Mouse (Mus musculus) liver (tissue): ENCODE measurements around the gene Ell2.

Experiments used
- DNase-seq: peaks from one replicate; pipeline ENCODE4 v3.0.0-alpha.2; 2020; ENCODE audit warnings: mixed read lengths

Ell2 gene

GRCm38 (mm10) chr13:75770744-75771143, 64.2 kb downstream of the Ell2 start:
- no peak for DNase-seq

- DNase-seq = peak; percentile 48
Observed at GRCm38 (mm10) chr13:75771404-75771803, 64.8 kb downstream of the Ell2 start.

GRCm38 (mm10) chr13:75771984-75772730, 65.6 kb downstream of the Ell2 start:
- DNase-seq = no peak

GRCm38 (mm10) chr13:75775961-75776360, 69.4 kb downstream of the Ell2 start:
- DNase-seq = no peak

GRCm38 (mm10) chr13:75776692-75777091, 70.1 kb downstream of the Ell2 start:
- DNase-seq = no peak

- DNase-seq = no peak
Observed at GRCm38 (mm10) chr13:75778156-75778555, 71.6 kb downstream of the Ell2 start.

- no peak for DNase-seq
Observed at GRCm38 (mm10) chr13:75779169-75779568, 72.6 kb downstream of the Ell2 start.

- DNase-seq = no peak
Observed at GRCm38 (mm10) chr13:75780096-75780495, 73.5 kb downstream of the Ell2 start.

- no peak for DNase-seq
Observed at GRCm38 (mm10) chr13:75785726-75786125, 79.2 kb downstream of the Ell2 start.

- DNase-seq = no peak
Observed at GRCm38 (mm10) chr13:75786264-75786663, 79.7 kb downstream of the Ell2 start.

GRCm38 (mm10) chr13:75787364-75787763, 80.8 kb downstream of the Ell2 start:
- DNase-seq = no peak

- DNase-seq = no peak
Observed at GRCm38 (mm10) chr13:75788178-75788577, 81.6 kb downstream of the Ell2 start.

- no peak for DNase-seq
Observed at GRCm38 (mm10) chr13:75789061-75789834, 82.7 kb downstream of the Ell2 start.

GRCm38 (mm10) chr13:75790550-75791205, 84.1 kb downstream of the Ell2 start:
- DNase-seq = no peak

- no peak for DNase-seq
Observed at GRCm38 (mm10) chr13:75793863-75794629, 87.5 kb downstream of the Ell2 start.

- peak; percentile 90 for DNase-seq
Observed at GRCm38 (mm10) chr13:75797369-75798141, 91.0 kb downstream of the Ell2 start.

- DNase-seq = no peak
Observed at GRCm38 (mm10) chr13:75798413-75799302, 92.1 kb downstream of the Ell2 start.

- no peak for DNase-seq
Observed at GRCm38 (mm10) chr13:75799421-75799820, 92.9 kb downstream of the Ell2 start.

- no peak for DNase-seq
Observed at GRCm38 (mm10) chr13:75807969-75808368, 101.4 kb downstream of the Ell2 start.

- no peak for DNase-seq
Observed at GRCm38 (mm10) chr13:75809957-75810356, 103.4 kb downstream of the Ell2 start.

GRCm38 (mm10) chr13:75817183-75817582, 110.6 kb downstream of the Ell2 start:
- DNase-seq = no peak
